Comparison of ENCODE assay signal across 8 mouse cellular contexts in the genomic region with DNA sequence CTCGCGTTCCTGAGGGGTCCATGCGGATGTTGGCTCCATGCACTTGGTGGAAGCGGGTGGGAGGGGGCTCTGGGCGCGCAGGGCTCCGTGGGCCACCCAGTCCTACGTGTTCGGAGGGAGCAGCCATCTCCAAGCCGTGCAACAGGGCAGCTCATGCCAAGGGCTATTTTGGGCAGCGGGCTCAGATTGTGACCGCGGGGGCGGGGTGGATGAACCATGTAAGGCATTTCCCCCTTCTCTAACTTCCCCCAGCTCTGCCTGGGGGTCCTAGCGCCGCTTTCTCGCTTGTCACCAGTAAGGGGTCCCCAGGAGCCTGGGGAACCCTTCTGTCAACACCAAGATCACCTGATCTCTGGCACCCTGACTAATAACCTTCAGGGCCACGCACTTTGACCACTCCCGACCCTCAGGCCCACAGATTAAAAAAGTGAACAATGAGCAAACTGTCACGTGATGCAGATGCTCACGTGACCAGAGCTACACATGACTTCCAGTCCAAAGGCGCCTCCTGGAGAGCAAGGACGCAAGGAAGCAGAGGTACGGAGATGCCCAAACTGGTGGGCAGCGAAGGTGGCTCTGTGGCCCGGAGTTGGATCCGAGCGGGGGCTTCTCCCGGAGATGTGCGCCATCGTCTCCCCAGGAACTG. TPM values are rescaled to one million over a fixed set of nuclear protein-coding genes. Genes with fewer than 3 reads are reported as not detected.
A peak's percentile ranks its signal among the peaks of the same experiment; 100 is the strongest.
DNase-seq lines count a peak whose midpoint lies in the region; ATAC-seq lines count a peak whose summit lies in the region.

A gene (minus strand): TSS at position 143 of the 646 bp plus-strand sequence.

- H3K9ac ChIP-seq in hindbrain, embryonic 11.5 days (ENCODE audit: low read depth, low read length): peak within 1 kb of the TSS; percentile 72

- DNase-seq in MN1 (ENCODE audit: low spot score): peak; percentile 95
- peak; percentile 95 for DNase-seq in cerebellum, adult 9-10 months
- peak; percentile 89 to 94 for DNase-seq in frontal cortex, adult 2 months (ENCODE audit: extremely low spot score in 1 of 2, low spot score in 1 of 2)
- DNase-seq in hindbrain, embryonic 11.5 days (ENCODE audit: low spot score): peak; percentile 95
- DNase-seq in layer of hippocampus, postnatal 10 days (ENCODE audit: low spot score in 2 of 2): peak; percentile 93 to 94
- DNase-seq in lung, postnatal 10 days: peak; percentile 94
- DNase-seq in ovary, postnatal 36 days (ENCODE audit: low spot score): peak; percentile 86
- DNase-seq in thymus, postnatal 25 days: peak; percentile 88

- peak; percentile 68 for ATAC-seq in hindbrain, embryonic 11.5 days (ENCODE audit: low FRiP score)

- 0 out of 2 replicates have a peak, but pooled peaks cover 4% of the 10 kb centered on the region for H3K4me1 ChIP-seq in hindbrain, embryonic 11.5 days (replicated peaks; ENCODE audit: control insufficient read depth, insufficient read depth, low read length)

- H3K9me3 ChIP-seq in hindbrain, embryonic 11.5 days (ENCODE audit: control insufficient read depth, low read length): no peaks in the 10 kb centered on the region

- no peaks in the 10 kb centered on the region for H3K27me3 ChIP-seq in hindbrain, embryonic 11.5 days (ENCODE audit: control insufficient read depth, insufficient read depth, low read length)

- H3K27ac ChIP-seq in hindbrain, embryonic 11.5 days (ENCODE audit: low read depth, low read length): peak within 1 kb of the TSS; percentile 58

- H3K4me2 ChIP-seq in hindbrain, embryonic 11.5 days (replicated peaks; ENCODE audit: low read depth, low read length): peak within 1 kb of the TSS; percentile 98

- no peaks in the 10 kb centered on the region for H3K36me3 ChIP-seq in hindbrain, embryonic 11.5 days (ENCODE audit: control insufficient read depth, insufficient read depth, low read length)

- peak within 1 kb of the TSS; percentile 50 for H3K4me3 ChIP-seq in hindbrain, embryonic 11.5 days (ENCODE audit: low read depth, low read length)

- 0% methylated on average over 30 of the region's 31 CpGs for WGBS in hindbrain, embryonic 11.5 days

RNA-seq across cellular contexts. Expression of the gene that starts here (rescaled TPM):
- 6.6 and 6.9 TPM in 2 replicates for polyA plus RNA-seq in frontal cortex, adult 2 months (2012; rRNA removed)
- 3.0 and 4.4 TPM in 2 replicates for polyA plus RNA-seq in hindbrain, embryonic 11.5 days (2014; fragmentation: Nextera tagmentation; extraction: Ambion mirVana)
- 1 to 10 TPM; 3.5 to 4.7 TPM for total RNA-seq in layer of hippocampus, postnatal 10 days (2021)

Comparison
In these comparisons a context has a peak if more than half of its experiments do, and no peak if none do; other contexts are left out.
1. Peak in every context shown above with its lines: DNase-seq, ATAC-seq, H3K4me3 ChIP-seq and H3K27ac ChIP-seq.